Mouse (Mus musculus): ENCODE data around the gene Trex2. TPM values are rescaled to one million over a fixed set of nuclear protein-coding genes. Genes with fewer than 3 reads are reported as not detected.
"Not testable (repeated sequence)": the region's sequence is repeated elsewhere in the genome, so short reads cannot be mapped to it uniquely, and the experiment has no call there.

Trex2 gene
- total RNA-seq, 2 experiments from 2014 or later: not detected

- no peak for DNase-seq (ENCODE audit: low spot score in 2 of 2)
These were observed 2.3 kb downstream of the Trex2 start for GRCm38 (mm10) chrX:73432850-73433249.

DNA sequence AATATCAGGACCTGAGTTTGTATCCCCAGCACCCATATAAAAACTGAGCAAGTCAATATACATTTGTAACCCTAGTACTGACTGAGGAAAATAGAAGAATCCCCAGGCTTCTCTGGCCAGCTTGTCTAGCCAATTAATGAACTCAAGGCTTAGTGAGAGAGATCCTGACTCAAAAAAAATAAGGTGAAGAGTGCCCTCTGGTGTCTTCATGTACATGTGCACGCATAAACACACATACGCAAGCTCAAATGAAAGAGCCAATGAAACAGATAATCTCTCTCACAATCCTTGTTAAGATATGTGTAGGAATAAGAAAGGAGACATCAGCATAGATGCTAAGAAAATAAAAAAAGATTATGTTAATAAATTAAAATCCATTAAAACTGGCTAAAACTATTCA lies 5.1 kb downstream of the Trex2 start:
- DNase-seq (ENCODE audit: low spot score in 2 of 2): no peak

DNA sequence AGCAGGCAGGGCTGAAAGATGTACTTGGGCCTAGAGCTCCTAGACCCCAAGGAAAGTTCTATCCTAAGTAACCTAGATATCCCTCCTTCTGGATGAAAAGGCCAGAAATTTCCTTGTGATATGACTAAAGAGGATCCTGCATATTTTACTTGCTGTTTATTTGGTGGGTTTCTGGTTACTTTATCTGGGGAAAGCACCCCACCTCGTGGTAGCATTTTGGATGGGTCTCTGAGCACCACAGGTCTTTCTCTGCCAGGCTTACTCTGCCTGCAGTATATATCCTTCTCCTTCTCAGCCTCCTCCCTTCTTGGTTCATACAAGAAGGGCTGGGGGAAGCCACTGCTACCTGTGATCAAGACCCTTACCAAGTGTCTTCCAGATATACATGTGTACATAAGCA lies 22.4 kb downstream of the Trex2 start:
- no peak for DNase-seq (ENCODE audit: low spot score in 2 of 2)

GRCm38 (mm10) chrX:73410880-73411517 lies 24.1 kb downstream of the Trex2 start, which contains the start of gene Zfp92:
Gene Zfp92 (plus strand): TSS chrX:73411096.
- no peak for DNase-seq (ENCODE audit: low spot score in 2 of 2)

DNA sequence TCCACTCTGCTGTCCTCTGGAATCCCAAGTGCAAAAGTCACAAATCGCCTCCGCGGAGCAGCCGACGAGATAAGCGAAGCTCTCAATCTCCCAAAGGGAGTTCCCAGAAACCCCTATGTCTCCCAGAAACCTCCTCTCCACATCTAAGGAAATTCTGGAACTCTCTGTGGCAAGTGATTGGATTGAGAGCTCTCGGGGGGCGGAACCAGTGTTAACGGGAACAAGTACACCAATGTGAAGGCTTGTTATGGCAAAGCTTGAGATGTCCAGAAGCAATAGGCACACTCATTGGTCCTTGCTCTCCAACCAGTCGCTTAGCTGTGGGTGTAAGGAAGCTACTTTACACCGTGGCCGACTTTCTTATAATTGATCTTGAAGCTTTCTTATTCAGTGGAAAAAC lies 33.5 kb downstream of the Trex2 start:
- no peak for DNase-seq (ENCODE audit: low spot score in 2 of 2)

GRCm38 (mm10) chrX:73400951-73401350 lies 34.2 kb downstream of the Trex2 start:
- DNase-seq (ENCODE audit: low spot score in 2 of 2): no peak

DNA sequence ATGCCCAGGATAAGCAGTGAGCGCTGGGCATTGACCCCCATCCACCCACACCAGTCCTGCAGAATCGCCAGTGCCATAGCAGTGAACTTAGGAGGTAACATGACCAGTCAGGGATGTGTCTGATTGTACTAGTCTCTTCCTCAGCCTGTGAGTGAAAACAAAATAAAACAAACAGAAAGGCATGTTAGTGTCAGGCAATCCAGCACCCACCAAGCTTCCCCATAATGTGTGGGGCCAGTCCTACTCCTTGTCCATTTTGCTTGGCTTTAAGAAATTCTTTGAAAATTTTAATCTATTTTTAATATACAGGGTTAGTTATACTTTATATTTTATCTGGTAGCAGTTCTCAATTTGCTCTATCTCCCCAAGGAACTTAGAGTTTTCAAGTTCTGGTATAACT lies 36.5 kb downstream of the Trex2 start, which contains the start of gene Gm18336:
TSS of gene Gm18336 (minus strand) at position 101 of the 400 bp plus-strand sequence.
- DNase-seq (ENCODE audit: low spot score in 2 of 2): not testable (repeated sequence)

GRCm38 (mm10) chrX:73396446-73396845 lies 38.7 kb downstream of the Trex2 start:
- peak in 1 of 2 experiments; percentile 12 for DNase-seq (ENCODE audit: low spot score in 2 of 2)

GRCm38 (mm10) chrX:73391481-73391880 lies 43.7 kb downstream of the Trex2 start:
- no peak for DNase-seq (ENCODE audit: low spot score in 2 of 2)

DNA sequence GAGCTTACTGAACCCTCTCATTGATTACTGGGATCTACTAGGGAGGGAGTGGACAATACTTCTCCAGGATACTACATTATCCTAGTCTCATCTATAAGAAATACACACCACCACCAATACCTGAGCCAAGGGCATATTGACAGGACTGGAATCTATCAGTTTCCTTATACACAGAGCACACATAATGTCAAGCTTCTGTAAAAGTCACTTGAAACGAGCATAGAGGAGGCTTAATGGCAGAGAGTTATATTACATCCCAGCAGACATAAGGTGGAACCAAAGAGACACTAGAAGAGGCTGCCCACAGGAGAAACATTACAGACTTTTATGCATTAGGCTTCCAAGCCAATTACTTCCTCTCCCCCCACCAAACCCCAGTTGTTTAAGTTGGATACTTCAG lies 50.2 kb downstream of the Trex2 start:
- DNase-seq (ENCODE audit: low spot score in 2 of 2): no peak

DNA sequence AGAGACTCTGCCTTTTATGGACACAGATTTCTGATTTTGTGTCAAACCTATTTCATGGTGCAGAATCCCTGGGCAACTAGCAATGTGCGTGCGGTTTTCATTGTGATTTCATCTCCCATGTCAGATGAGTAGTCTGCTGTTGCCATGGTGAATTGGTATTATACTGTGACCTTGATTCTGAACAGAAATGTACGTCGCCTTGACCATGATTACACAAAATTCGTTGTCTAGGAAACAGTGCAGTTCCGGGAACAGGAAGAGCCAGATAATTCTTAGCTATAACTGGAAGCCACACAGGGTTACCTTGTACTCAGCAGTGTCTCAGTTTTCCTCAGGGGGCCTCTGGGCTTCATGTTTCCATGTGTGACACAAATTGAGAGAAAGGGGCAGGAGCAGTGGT lies 50.7 kb downstream of the Trex2 start:
- DNase-seq (ENCODE audit: low spot score in 2 of 2): no peak

Other genes starting within 250 kb of the Trex2 start
- 10 to 100 TPM in 1 of 2 experiments, 1 to 10 TPM in 1; 5.5 to 15.4 TPM for gene Xlr3b, start 243.1 kb downstream of the Trex2 start, total RNA-seq (2021)
- gene Xlr4b, start 221.0 kb downstream of the Trex2 start, total RNA-seq (2021): 1 to 10 TPM; 1.3 to 2.0 TPM
- gene F8a, start 207.1 kb downstream of the Trex2 start, total RNA-seq (2021): 1 to 10 TPM; 6.7 to 9.8 TPM
- 1 to 10 TPM in 1 of 2 experiments, under 1 TPM in 1; 0.23 to 1.8 TPM for gene Xlr4c, start 192.2 kb downstream of the Trex2 start, total RNA-seq (2021)
- gene Xlr3c, start 170.0 kb downstream of the Trex2 start, total RNA-seq (2021): not detected
- under 1 TPM in 1 of 2 experiments, not detected in 1; 0.53 TPM for gene Xlr5a, start 142.4 kb downstream of the Trex2 start, total RNA-seq (2021)
- not detected for gene Xlr5c, start 142.4 kb downstream of the Trex2 start, total RNA-seq (2021)
- gene Gm45015, start 98.5 kb downstream of the Trex2 start, total RNA-seq (2021): not detected
- 10 to 100 TPM; 16.0 to 17.7 TPM for gene Zfp275, start 92.7 kb downstream of the Trex2 start, total RNA-seq (2021)
- gene Gm18336, start 36.6 kb downstream of the Trex2 start, total RNA-seq (2021): not detected
- gene Zfp92, start 24.2 kb downstream of the Trex2 start, total RNA-seq (2021): under 1 TPM; 0.46 to 0.51 TPM
- 10 to 100 TPM; 20.7 to 27.4 TPM for gene Haus7, start 23.7 kb upstream of the Trex2 start, total RNA-seq (2021)
- 100 to 1,000 TPM; 221 to 292 TPM for gene Bgn, start 48.3 kb upstream of the Trex2 start, total RNA-seq (2021)
- gene Atp2b3, start 67.7 kb upstream of the Trex2 start, total RNA-seq (2021): 10 to 100 TPM; 42.1 to 52.8 TPM
- under 1 TPM; 0.20 to 0.35 TPM for gene Dusp9, start 204.1 kb upstream of the Trex2 start, total RNA-seq (2021)
- 10 to 100 TPM; 10.6 to 11.7 TPM for gene Pnck, start 224.8 kb upstream of the Trex2 start, total RNA-seq (2021)
- 10 to 100 TPM; 74.5 to 97.7 TPM for gene Slc6a8, start 237.8 kb upstream of the Trex2 start, total RNA-seq (2021)

Data from adrenal gland, adult 18-20 months (tissue).